Mouse (Mus musculus): ENCODE results near the gene Tlnrd1. TPM values are rescaled to one million over a fixed set of nuclear protein-coding genes. Genes with fewer than 3 reads are reported as not detected.

Gene Tlnrd1
- total and polyA plus RNA-seq, 3 experiments: 7.5 to 18.0 TPM; not detected in 1

DNA sequence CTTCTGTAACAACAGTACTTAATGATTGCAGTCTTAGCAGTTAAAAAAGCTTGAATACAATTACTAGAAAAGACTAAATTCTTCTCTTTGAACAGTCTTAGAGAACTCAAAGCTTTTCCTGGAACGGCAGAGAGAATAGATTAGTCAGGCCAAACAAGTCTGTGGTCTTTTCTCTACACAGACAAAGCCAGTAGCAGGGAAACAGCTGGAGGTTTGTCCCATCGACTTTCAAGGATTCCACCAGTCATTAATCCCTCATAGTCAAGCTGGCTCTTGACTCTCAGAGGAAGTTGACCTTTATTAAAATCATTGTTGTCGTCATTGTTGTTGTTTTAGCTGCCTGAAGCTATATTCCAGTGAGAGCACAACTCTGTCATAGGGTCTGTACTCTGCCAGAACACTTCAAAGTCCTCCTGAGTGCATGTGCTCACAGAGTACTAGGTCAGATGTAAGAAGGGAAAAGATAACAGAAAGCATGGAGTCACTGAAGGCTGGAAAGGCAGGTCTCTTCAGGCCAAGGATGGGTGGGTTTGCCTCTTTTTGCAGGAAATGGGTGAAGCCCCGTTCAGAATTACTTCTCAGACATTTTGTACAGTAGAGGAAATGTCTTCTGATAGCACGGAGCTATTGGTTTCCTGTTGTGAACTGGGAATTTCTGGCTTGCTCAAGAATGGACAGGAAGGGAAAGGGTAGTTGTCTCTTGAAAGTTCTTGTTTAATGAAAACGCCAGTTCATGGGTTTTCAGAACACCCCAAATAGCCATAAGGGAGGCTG, 41.4 kb downstream of the Tlnrd1 start:
- H3K4me3 ChIP-seq (ENCODE audit: control insufficient read depth in 1 of 2, insufficient read depth in 1 of 2, low read depth in 2 of 2, low read length in 2 of 2): no peak overlapping the region

DNA sequence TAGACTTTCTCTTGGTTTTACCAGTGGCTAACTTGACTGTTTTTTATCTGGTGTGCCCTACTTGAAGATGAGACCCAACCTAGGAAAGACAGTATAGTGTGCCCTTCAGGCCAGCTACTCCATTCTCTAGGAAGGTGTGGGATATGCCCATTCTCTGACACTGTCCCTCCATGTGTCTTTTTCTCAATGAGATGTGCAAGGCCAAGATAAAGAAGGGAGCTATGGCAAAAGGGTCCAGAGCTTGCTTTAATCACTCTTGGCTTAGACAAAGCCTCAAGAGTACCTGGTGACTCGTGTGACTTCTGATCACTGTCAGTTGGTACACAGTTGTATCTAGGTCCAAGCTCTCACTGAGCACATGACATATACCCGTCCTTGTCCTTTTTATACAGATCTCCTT, 44.0 kb downstream of the Tlnrd1 start:
- H3K9me3 ChIP-seq (replicated peaks; ENCODE audit: insufficient read depth, low read length): no peaks in the 10 kb centered on the region
- peaks cover 0 to 19% of the 10 kb centered on the region in 2 experiments; a peak in 2 of 4 replicates for H3K36me3 ChIP-seq (ENCODE audit: control insufficient read depth in 1 of 2, insufficient read depth in 2 of 2, low read length in 2 of 2)
- TF ChIP-seq MYB (IDR thresholded peaks at IDR 0.05; ENCODE audit: low read depth, low read length): no peak
- TF ChIP-seq USF1 (IDR thresholded peaks at IDR 0.05; ENCODE audit: low read depth, low read length): no peak
- no peak overlapping the region for H3K4me3 ChIP-seq (ENCODE audit: control insufficient read depth in 1 of 2, insufficient read depth in 1 of 2, low read depth in 2 of 2, low read length in 2 of 2)
- H3K79me2 ChIP-seq (ENCODE audit: control insufficient read depth, insufficient read depth, low read length, poor library complexity): no peaks in the 10 kb centered on the region
- no peaks in the 10 kb centered on the region; a peak in 1 of 4 replicates for H3K27me3 ChIP-seq (ENCODE audit: control insufficient read depth in 1 of 2, insufficient read depth in 2 of 2, low read length in 2 of 2)
- H3K27ac ChIP-seq (ENCODE audit: control insufficient read depth, low read depth, low read length): no peak overlapping the region
- H3K9ac ChIP-seq (ENCODE audit: control insufficient read depth, low read depth, low read length, poor library complexity, severe bottlenecking): no peak overlapping the region
- no peak for DNase-seq (ENCODE audit: low read depth, low spot score)
- peaks cover 19 to 30% of the 10 kb centered on the region in 2 experiments for H3K4me1 ChIP-seq (ENCODE audit: control insufficient read depth in 1 of 2, insufficient read depth in 2 of 2, low read length in 2 of 2)

More for the DNA sequence above, 41.4 kb downstream of the Tlnrd1 start:
- Histone ChIP-seq H3K9me3 (replicated peaks; ENCODE audit: insufficient read depth, low read length) (no peaks in the 10 kb centered on the region), H3K4me1 (ENCODE audit: control insufficient read depth in 1 of 2, insufficient read depth in 2 of 2, low read length in 2 of 2) (peaks cover 15 to 22% of the 10 kb centered on the region in 2 experiments), H3K79me2 (ENCODE audit: control insufficient read depth, insufficient read depth, low read length, poor library complexity) (no peaks in the 10 kb centered on the region), H3K9ac (ENCODE audit: control insufficient read depth, low read depth, low read length, poor library complexity, severe bottlenecking) (no peak overlapping the region), H3K36me3 (ENCODE audit: control insufficient read depth in 1 of 2, insufficient read depth in 2 of 2, low read length in 2 of 2) (peaks cover 0 to 19% of the 10 kb centered on the region in 2 experiments; a peak in 2 of 4 replicates), H3K27ac (ENCODE audit: control insufficient read depth, low read depth, low read length) (no peak overlapping the region), H3K27me3 (ENCODE audit: control insufficient read depth in 1 of 2, insufficient read depth in 2 of 2, low read length in 2 of 2) (peaks cover 0 to 3% of the 10 kb centered on the region in 2 experiments; a peak in 1 of 4 replicates)
- DNase-seq (ENCODE audit: low read depth, low spot score): no peak
- TF ChIP-seq USF2 (IDR thresholded peaks at IDR 0.05; ENCODE audit: borderline replicate concordance in 1 of 2, insufficient read depth in 1 of 2, low read depth in 1 of 2, low read length in 2 of 2) (no peak), MAZ (IDR thresholded peaks at IDR 0.05; ENCODE audit: low read depth, low read length) (no peak), MAFK (IDR thresholded peaks at IDR 0.05; ENCODE audit: borderline replicate concordance, low read depth, low read length) (no peak), UBTF (IDR thresholded peaks at IDR 0.05; ENCODE audit: borderline replicate concordance, insufficient read depth, low read depth, low read length) (no peak), BHLHE40 (IDR thresholded peaks at IDR 0.05; ENCODE audit: borderline replicate concordance, low read depth, low read length) (no peak), CTCF (IDR thresholded peaks at IDR 0.05 in 2 of 3, conservative IDR thresholded peaks at IDR 0.05 in 1 of 3; ENCODE audit: control insufficient read depth in 1 of 3, insufficient read depth in 1 of 3, low read depth in 2 of 3, low read length in 3 of 3, poor library complexity in 1 of 3, severe bottlenecking in 1 of 3) (no peak), RAD21 (IDR thresholded peaks at IDR 0.05; ENCODE audit: low read depth, low read length) (no peak), GATA1 (IDR thresholded peaks at IDR 0.05; ENCODE audit: low read depth, low read length) (no peak), MAX (IDR thresholded peaks at IDR 0.05; ENCODE audit: low read length) (no peak), RCOR1 (IDR thresholded peaks at IDR 0.05; ENCODE audit: low read depth, low read length) (no peak), SIN3A (IDR thresholded peaks at IDR 0.05; ENCODE audit: low read length) (no peak), JUND (IDR thresholded peaks at IDR 0.05; ENCODE audit: low read depth, low read length) (no peak), MYB (IDR thresholded peaks at IDR 0.05; ENCODE audit: low read depth, low read length) (no peak), NELFE (IDR thresholded peaks at IDR 0.05; ENCODE audit: low read depth, low read length) (no peak), SMC3 (IDR thresholded peaks at IDR 0.05; ENCODE audit: low read depth, low read length) (no peak), ZNF384 (IDR thresholded peaks at IDR 0.05; ENCODE audit: low read depth, low read length) (no peak)

All from MEL (cell line).